18 mouse cellular contexts compared by ENCODE assay signal in the genomic region with DNA sequence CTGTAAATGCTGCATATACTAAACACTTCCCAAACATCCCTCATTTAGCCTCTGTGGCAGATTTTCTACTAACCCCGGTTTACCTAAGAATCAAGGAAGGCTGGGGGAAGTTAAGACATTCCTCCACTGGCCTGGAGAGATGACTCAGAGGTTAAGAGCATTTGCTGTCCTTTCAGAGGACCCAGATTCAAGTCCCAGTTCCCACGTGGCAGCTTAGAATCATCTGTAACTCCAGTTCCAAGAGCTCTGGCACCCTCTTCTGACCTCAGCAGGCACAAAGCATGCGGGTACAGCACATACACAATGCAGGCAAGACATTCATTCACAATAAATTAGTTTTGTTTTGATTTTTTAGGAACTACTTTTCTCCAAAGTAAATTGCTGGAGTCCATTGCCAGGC. TPM values are rescaled to one million over a fixed set of nuclear protein-coding genes. Genes with fewer than 3 reads are reported as not detected.
DNase-seq lines count a peak whose midpoint lies in the region; ATAC-seq lines count a peak whose summit lies in the region.
"Had no signal": no experiment of that assay in that cellular context is flagged by ENCODE, and none has a peak within 500 bp of the region (broad histone marks: within the 10 kb centered on the region; RNA-seq: fewer than 3 reads in every experiment).

No protein-coding gene starts in this region.

- 55% methylated on average over 3 of the region's 3 CpGs for WGBS in kidney, embryonic 15.5 days

- H3K4me2 ChIP-seq in kidney, embryonic 15.5 days: no peak overlapping the region
- H3K4me2 ChIP-seq: embryonic facial prominence, embryonic 13.5 days; hindbrain, embryonic 14.5 days; liver, embryonic 15.5 days; midbrain, embryonic 13.5 days had no signal

- no peaks in the 10 kb centered on the region for H3K9me3 ChIP-seq in kidney, embryonic 15.5 days (replicated peaks)
- H3K9me3 ChIP-seq: embryonic facial prominence, embryonic 13.5 days; liver, embryonic 15.5 days; midbrain, embryonic 13.5 days had no signal

- H3K9ac ChIP-seq in kidney, embryonic 15.5 days: no peak overlapping the region
- H3K9ac ChIP-seq: hindbrain, embryonic 14.5 days; liver, embryonic 15.5 days; midbrain, embryonic 13.5 days had no signal

- ATAC-seq in kidney, embryonic 15.5 days (replicated peaks; ENCODE audit: low FRiP score): no peak
- ATAC-seq in erythroblast, adult 5-6 weeks (replicated peaks; ENCODE audit: low FRiP score, poor library complexity, severe bottlenecking): no peak
- ATAC-seq: midbrain, embryonic 13.5 days had no signal

- H3K27me3 ChIP-seq in kidney, embryonic 15.5 days: no peaks in the 10 kb centered on the region
- H3K27me3 ChIP-seq in splenic B cell, adult 2 months (ENCODE audit: control insufficient read depth, insufficient read depth, low read length, poor library complexity, severe bottlenecking): no peaks in the 10 kb centered on the region
- H3K27me3 ChIP-seq: embryonic facial prominence, embryonic 13.5 days; liver, embryonic 15.5 days; midbrain, embryonic 13.5 days had no signal

- no peaks in the 10 kb centered on the region for H3K36me3 ChIP-seq in kidney, embryonic 15.5 days
- no peaks in the 10 kb centered on the region for H3K36me3 ChIP-seq in splenic B cell, adult 2 months (ENCODE audit: control insufficient read depth, insufficient read depth, low read length, poor library complexity, severe bottlenecking)
- H3K36me3 ChIP-seq: embryonic facial prominence, embryonic 13.5 days; liver, embryonic 15.5 days; midbrain, embryonic 13.5 days had no signal

- DNase-seq in kidney, adult 11 months: no peak
- DNase-seq in A20 (ENCODE audit: low read depth, low spot score) (peak; percentile 84), MN1 (ENCODE audit: low spot score) (peak; percentile 19)
- peak; percentile 32 for DNase-seq in splenic B cell, adult 2 months (ENCODE audit: low read depth, low spot score)
- DNase-seq in frontal cortex, postnatal 10 days (ENCODE audit: low spot score in 2 of 2): no peak
- DNase-seq: cerebellum, adult 11 months; kidney, adult 18-20 months; kidney, postnatal 4 days; right cerebral cortex, postnatal 14 days; thymus, postnatal 4 days had no signal

- H3K4me1 ChIP-seq in kidney, embryonic 15.5 days: peaks cover 39% of the 10 kb centered on the region

- H3K4me3 ChIP-seq in kidney, embryonic 15.5 days (replicated peaks): no peak overlapping the region
- H3K4me3 ChIP-seq: embryonic facial prominence, embryonic 13.5 days; liver, embryonic 15.5 days; midbrain, embryonic 13.5 days had no signal

- H3K27ac ChIP-seq in kidney, embryonic 15.5 days: peak overlapping the region; percentile 41; the same call in 1 of the 2 replicates
- H3K27ac ChIP-seq: embryonic facial prominence, embryonic 13.5 days; hindbrain, embryonic 14.5 days; midbrain, embryonic 13.5 days had no signal

RNA-seq across cellular contexts. Expression of a gene that starts 1.3 kb away (rescaled TPM):
- polyA plus RNA-seq in kidney, embryonic 15.5 days (2015; fragmentation: Nextera tagmentation; extraction: Ambion mirVana): 69.1 and 76.4 TPM in 2 replicates
- total RNA-seq in erythroblast, adult 5-6 weeks (2015; ENCODE audit: low replicate concordance): 10.2 and 16.1 TPM in 2 replicates
- total RNA-seq in erythroblast, adult 5-6 weeks (2017; ENCODE audit: low replicate concordance): 20.6 and 23.8 TPM in 2 replicates

RNA-seq across cellular contexts. Expression of a gene that starts 3.8 kb away (rescaled TPM):
- polyA plus RNA-seq in kidney, embryonic 15.5 days (2015; fragmentation: Nextera tagmentation; extraction: Ambion mirVana): 74.1 and 82.6 TPM in 2 replicates
- total RNA-seq in erythroblast, adult 5-6 weeks (2015; ENCODE audit: low replicate concordance): 24.0 and 25.9 TPM in 2 replicates
- total RNA-seq in erythroblast, adult 5-6 weeks (2017; ENCODE audit: low replicate concordance): 35.1 and 38.5 TPM in 2 replicates

RNA-seq across cellular contexts. Expression of a gene that starts 30.3 kb away (rescaled TPM):
- 34.7 and 39.5 TPM in 2 replicates for polyA plus RNA-seq in kidney, embryonic 15.5 days (2015; fragmentation: Nextera tagmentation; extraction: Ambion mirVana)
- 6.7 and 11.7 TPM in 2 replicates for total RNA-seq in erythroblast, adult 5-6 weeks (2015; ENCODE audit: low replicate concordance)
- total RNA-seq in erythroblast, adult 5-6 weeks (2017; ENCODE audit: low replicate concordance): 50.4 and 64.5 TPM in 2 replicates

RNA-seq across cellular contexts. Expression of a gene that starts 43.4 kb away (rescaled TPM):
- polyA plus RNA-seq in kidney, embryonic 15.5 days (2015; fragmentation: Nextera tagmentation; extraction: Ambion mirVana): 0.79 and 1.3 TPM in 2 replicates
- total RNA-seq in erythroblast, adult 5-6 weeks (2015; ENCODE audit: low replicate concordance): not detected in 2 replicates
- not detected in 2 replicates for total RNA-seq in erythroblast, adult 5-6 weeks (2017; ENCODE audit: low replicate concordance)
- total RNA-seq: layer of hippocampus, postnatal 14 days had no signal
- polyA plus RNA-seq: forebrain, embryonic 11.5 days; hindbrain, embryonic 14.5 days had no signal

Comparison
In these comparisons a context has a peak if more than half of its experiments do, and no peak if none do; other contexts are left out.
1. DNase-seq: peak in A20 (single experiment), MN1 (single experiment) and splenic B cell, adult 2 months (single experiment); none in kidney, adult 11 months (single experiment) and frontal cortex, postnatal 10 days (0 of 2).